Mouse (Mus musculus) neural tube, embryonic 14.5 days (tissue): Measurements from ENCODE around the gene Tmem127. TPM values are rescaled to one million over a fixed set of nuclear protein-coding genes. Genes with fewer than 3 reads are reported as not detected.
A peak's percentile ranks its signal among the peaks of the same experiment; 100 is the strongest.

ENCODE experiments used
- ATAC-seq: fragments of 200-750 bp; cut with Nextera tagmentation; 2 replicates; pipeline ENCODE4 v1.8.0; 2017; ENCODE audit warnings: low read depth, mild to moderate bottlenecking, moderate TSS enrichment, moderate library complexity
- H3K27ac ChIP-seq: fragments of 300-500 bp; sonication (generic); 2 replicates; pipeline ENCODE4 v1.5.1; 2014; ENCODE audit warnings: low read depth, mild to moderate bottlenecking, control low read depth, low read length, moderate library complexity, mixed read lengths
- H3K27me3 ChIP-seq: fragments of 300-500 bp; sonication (generic); 2 replicates; pipeline ENCODE4 v1.6.1; 2014; ENCODE audit warnings: low read length; ENCODE audit not compliant: control insufficient read depth, insufficient read depth
- H3K36me3 ChIP-seq: fragments of 300-500 bp; sonication (generic); 2 replicates; pipeline ENCODE4 v1.6.1; 2014; ENCODE audit warnings: low read length, mixed read lengths; ENCODE audit not compliant: control insufficient read depth, insufficient read depth
- H3K4me1 ChIP-seq: fragments of 300-500 bp; sonication (generic); 2 replicates; pipeline ENCODE4 v1.6.1; 2014; ENCODE audit warnings: low read length; ENCODE audit not compliant: control insufficient read depth, insufficient read depth
- H3K4me2 ChIP-seq: fragments of 300-500 bp; sonication (generic); 2 replicates; pipeline ENCODE4 v1.6.1; 2014; ENCODE audit warnings: mild to moderate bottlenecking, low read depth, low read length, control low read depth
- H3K4me3 ChIP-seq: fragments of 300-500 bp; sonication (generic); 2 replicates; pipeline ENCODE4 v1.5.1; 2014; ENCODE audit warnings: low read depth, low read length, control low read depth, mixed read lengths
- H3K9ac ChIP-seq: fragments of 300-500 bp; sonication (generic); replicated peaks from 2 replicates; pipeline ENCODE4 v1.6.1; 2014; ENCODE audit warnings: low read depth, mild to moderate bottlenecking, control low read depth, low read length, mixed read lengths
- H3K9me3 ChIP-seq: fragments of 300-500 bp; sonication (generic); 2 replicates; pipeline ENCODE4 v1.6.1; 2016; ENCODE audit warnings: low read length; ENCODE audit not compliant: control insufficient read depth
- WGBS: fragments of 180-500 bp; shearing (Covaris S2); extraction: QIAGEN DNeasy Blood & Tissue Kit; methylation state at CpG from one replicate; pipeline ENCODE4 v1.1.7; 2014; 5-methylcytosine and 5-hydroxymethylcytosine counted together
- polyA plus RNA-seq: library from polyadenylated mRNA; unstranded; fragments of >200 nt; fragmentation: Nextera tagmentation; extraction: Ambion mirVana; gene quantifications from 2 replicates; pipeline ENCODE4 v1.2.1, GENCODE M21; 2014

Gene Tmem127
- polyA plus RNA-seq, 1 experiment from 2014 or later: 35.1 TPM

- Histone ChIP-seq H3K4me2 (no peak overlapping the region), H3K4me1 (0 out of 2 replicates have a peak, but pooled peaks cover 2% of the 10 kb centered on the region), H3K36me3 (peaks cover 23% of the 10 kb centered on the region), H3K9me3 (no peaks in the 10 kb centered on the region), H3K9ac (no peak overlapping the region), H3K27me3 (no peaks in the 10 kb centered on the region), H3K4me3 (no peak overlapping the region), H3K27ac (no peak overlapping the region)
- 90% methylated on average over 3 of the region's 3 CpGs for WGBS
- ATAC-seq: no peak
Observed at GRCm38 (mm10) chr2:127254604-127255134, 7.0 kb downstream of the Tmem127 start.

- no peak for ATAC-seq
Observed at GRCm38 (mm10) chr2:127255294-127255693, 7.6 kb downstream of the Tmem127 start.

GRCm38 (mm10) chr2:127259340-127259739 is 11.6 kb downstream of the Tmem127 start:
- Histone ChIP-seq H3K4me3 (no peak overlapping the region), H3K4me1 (no peaks in the 10 kb centered on the region), H3K27me3 (no peaks in the 10 kb centered on the region), H3K4me2 (no peak overlapping the region), H3K9me3 (no peaks in the 10 kb centered on the region), H3K27ac (no peak overlapping the region), H3K36me3 (peaks cover 23% of the 10 kb centered on the region), H3K9ac (no peak overlapping the region)
- ATAC-seq: no peak
- 88% methylated on average over 5 of the region's 5 CpGs for WGBS

More at GRCm38 (mm10) chr2:127255294-127255693, 7.6 kb downstream of the Tmem127 start:
- Histone ChIP-seq H3K27me3 (no peaks in the 10 kb centered on the region), H3K4me2 (no peak overlapping the region), H3K9me3 (no peaks in the 10 kb centered on the region), H3K4me3 (no peak overlapping the region), H3K36me3 (peaks cover 23% of the 10 kb centered on the region), H3K9ac (no peak overlapping the region), H3K4me1 (no peaks in the 10 kb centered on the region), H3K27ac (no peak overlapping the region)
- 91% methylated on average over 6 of the region's 6 CpGs for WGBS

GRCm38 (mm10) chr2:127262480-127262879 is 14.8 kb downstream of the Tmem127 start:
- no peak overlapping the region for H3K4me3 ChIP-seq
- H3K27me3 ChIP-seq: no peaks in the 10 kb centered on the region
- no peak for ATAC-seq
- no peak overlapping the region for H3K4me2 ChIP-seq
- H3K27ac ChIP-seq: no peak overlapping the region
- H3K9me3 ChIP-seq: no peaks in the 10 kb centered on the region
- no peak overlapping the region for H3K9ac ChIP-seq
- H3K4me1 ChIP-seq: no peaks in the 10 kb centered on the region
- peaks cover 11% of the 10 kb centered on the region for H3K36me3 ChIP-seq

- Histone ChIP-seq H3K27me3 (no peaks in the 10 kb centered on the region), H3K9ac (no peak overlapping the region), H3K9me3 (no peaks in the 10 kb centered on the region), H3K4me3 (no peak overlapping the region), H3K4me2 (no peak overlapping the region), H3K27ac (no peak overlapping the region), H3K4me1 (peaks cover 6% of the 10 kb centered on the region; the same call in 1 of the 2 replicates), H3K36me3 (no peaks in the 10 kb centered on the region)
- ATAC-seq: no peak
- 46% methylated on average over 4 of the region's 4 CpGs for WGBS
Observed at GRCm38 (mm10) chr2:127267854-127268253, 20.1 kb downstream of the Tmem127 start.

- under 1% methylated on average over 49 of the region's 49 CpGs for WGBS
- H3K36me3 ChIP-seq: no peaks in the 10 kb centered on the region
- no peaks in the 10 kb centered on the region for H3K9me3 ChIP-seq
- peak; percentile 99 for ATAC-seq
- H3K4me1 ChIP-seq: peaks cover 11% of the 10 kb centered on the region; the same call in 1 of the 2 replicates
- no peaks in the 10 kb centered on the region for H3K27me3 ChIP-seq
- peak within 1 kb of the TSS; percentile 76 for H3K9ac ChIP-seq
- peak within 1 kb of the TSS; percentile 88 for H3K27ac ChIP-seq
- H3K4me2 ChIP-seq: peak within 1 kb of the TSS; percentile 82
- peak within 1 kb of the TSS; percentile 82 for H3K4me3 ChIP-seq
Observed at GRCm38 (mm10) chr2:127269491-127270299, 22.0 kb downstream of the Tmem127 start, which contains the start of gene Stard7. Gene Stard7 (plus strand): TSS chr2:127270218.

- ATAC-seq: peak; percentile 96
- H3K4me2 ChIP-seq: peak overlapping the region; percentile 82
- WGBS: under 1% methylated on average over 74 of the region's 75 CpGs
Observed at GRCm38 (mm10) chr2:127270300-127271041, 22.8 kb downstream of the Tmem127 start.

GRCm38 (mm10) chr2:127271042-127271515 is 23.4 kb downstream of the Tmem127 start:
- Histone ChIP-seq H3K4me1 (peaks cover 11% of the 10 kb centered on the region; the same call in 1 of the 2 replicates), H3K4me3 (peak overlapping the region; percentile 82), H3K27me3 (no peaks in the 10 kb centered on the region), H3K9me3 (no peaks in the 10 kb centered on the region), H3K9ac (peak overlapping the region; percentile 76), H3K27ac (peak overlapping the region; percentile 88), H3K4me2 (peak overlapping the region; percentile 82), H3K36me3 (no peaks in the 10 kb centered on the region)
- no peak for ATAC-seq
- 10% methylated on average over 8 of the region's 8 CpGs for WGBS

More at GRCm38 (mm10) chr2:127270300-127271041, 22.8 kb downstream of the Tmem127 start:
- no peaks in the 10 kb centered on the region for H3K9me3 ChIP-seq
- peaks cover 11% of the 10 kb centered on the region; the same call in 1 of the 2 replicates for H3K4me1 ChIP-seq
- H3K27ac ChIP-seq: peak overlapping the region; percentile 88
- no peaks in the 10 kb centered on the region for H3K27me3 ChIP-seq
- H3K4me3 ChIP-seq: peak overlapping the region; percentile 82
- peak overlapping the region; percentile 76 for H3K9ac ChIP-seq
- H3K36me3 ChIP-seq: no peaks in the 10 kb centered on the region
